Mouse (Mus musculus): ENCODE data around the gene Mgst2.

GRCm38 (mm10) chr3:51727968-51728367, 67.8 kb downstream of the Mgst2 start:
- no peak for TF ChIP-seq POLR2A (IDR thresholded peaks at IDR 0.05; ENCODE audit: insufficient read depth, low read depth, low read length)
- TF ChIP-seq CTCF (IDR thresholded peaks at IDR 0.05; ENCODE audit: insufficient read depth, low read depth, low read length) = no peak
